Comparison of ENCODE assay signal across 10 mouse cellular contexts in the genomic region with DNA sequence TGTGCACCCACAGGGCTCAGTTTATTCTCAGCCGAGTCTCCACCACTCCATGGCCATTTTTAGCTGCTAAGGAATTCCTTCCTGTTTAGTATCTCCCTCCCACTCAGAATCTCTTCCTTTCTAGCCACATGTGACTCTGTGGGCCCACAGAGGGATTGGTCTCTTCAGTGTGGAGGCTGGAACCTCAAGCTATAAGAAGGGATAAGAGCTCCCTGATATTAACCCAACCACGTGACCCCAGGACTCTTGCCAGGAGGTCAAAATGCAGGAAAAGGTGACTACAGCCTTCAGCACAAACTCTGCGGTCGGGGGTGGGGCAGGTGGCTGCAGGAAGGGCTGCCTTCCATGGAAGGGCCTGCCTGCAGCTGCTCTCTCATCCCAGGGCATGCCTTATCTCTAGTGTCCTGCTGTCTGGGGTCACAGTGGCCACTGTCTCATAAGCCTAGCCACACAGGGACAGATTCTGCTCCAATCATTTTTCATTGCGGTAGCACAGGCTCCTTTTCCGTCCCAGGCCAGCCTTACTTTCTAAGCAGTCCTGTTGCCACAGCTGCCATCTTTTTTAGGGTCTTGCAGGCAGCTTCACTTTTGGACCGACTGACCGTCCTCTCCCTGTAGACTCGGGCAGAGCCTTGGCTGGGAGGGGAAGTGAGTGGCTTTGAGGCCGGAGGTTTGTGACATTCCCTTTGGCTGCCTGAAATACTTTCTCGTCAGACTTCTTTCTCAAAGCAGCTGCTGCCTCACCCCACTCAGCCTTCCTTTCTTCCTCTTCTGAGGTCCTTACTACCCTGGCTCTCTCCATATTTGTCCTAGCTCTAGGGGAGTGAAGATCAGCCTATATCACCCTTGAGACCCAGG. TPM values are rescaled to one million over a fixed set of nuclear protein-coding genes. Genes with fewer than 3 reads are reported as not detected.
DNase-seq lines count a peak whose midpoint lies in the region; ATAC-seq lines count a peak whose summit lies in the region.
"Had no signal": no experiment of that assay in that cellular context is flagged by ENCODE, and none has a peak within 500 bp of the region (broad histone marks: within the 10 kb centered on the region; RNA-seq: fewer than 3 reads in every experiment).

No protein-coding gene starts in this region.

- peaks cover 14% of the 10 kb centered on the region; the same call in 1 of the 2 replicates for H3K27me3 ChIP-seq in liver, embryonic 12.5 days (replicated peaks)

- H3K4me2 ChIP-seq in liver, embryonic 12.5 days = peak overlapping the region; percentile 8; the same call in 1 of the 2 replicates

- peak; percentile 88 for ATAC-seq in frontal cortex, adult (ENCODE audit: low TSS enrichment)
- ATAC-seq in liver, embryonic 12.5 days = peak; percentile 50; the same call in 1 of the 2 replicates
- no peak; the same call in 1 of the 2 replicates for ATAC-seq in erythroblast, adult 5-6 weeks (replicated peaks; ENCODE audit: low FRiP score, poor library complexity, severe bottlenecking)
- ATAC-seq: activated CD4-positive, CD25-positive, alpha-beta regulatory T cell, adult 4 months had no signal

- no peaks in the 10 kb centered on the region for H3K9me3 ChIP-seq in liver, embryonic 12.5 days (replicated peaks)

- no peak overlapping the region for H3K4me3 ChIP-seq in liver, embryonic 12.5 days

- no peak overlapping the region for H3K27ac ChIP-seq in liver, embryonic 12.5 days

- H3K4me1 ChIP-seq in liver, embryonic 12.5 days = peaks cover 40% of the 10 kb centered on the region

- 12% methylated on average over 11 of the region's 11 CpGs for WGBS in liver, embryonic 12.5 days (ENCODE audit: insufficient replicate concordance)

- no peak overlapping the region; the same call in 1 of the 2 replicates for H3K9ac ChIP-seq in liver, embryonic 12.5 days

- no peaks in the 10 kb centered on the region for H3K36me3 ChIP-seq in liver, embryonic 12.5 days

- DNase-seq in frontal cortex, postnatal 25 days (ENCODE audit: low spot score in 2 of 2) = no peak
- peak; percentile 16 for DNase-seq in right cerebral cortex, postnatal 25 days
- DNase-seq in right cerebral cortex, postnatal 10 days (ENCODE audit: low spot score in 2 of 2) = no peak
- no peak for DNase-seq in testis, postnatal 14 days (ENCODE audit: low spot score)
- no peak for DNase-seq in gastrocnemius, postnatal 4 days (ENCODE audit: low spot score in 2 of 2)
- DNase-seq: cerebellum, postnatal 25 days had no signal

RNA-seq across cellular contexts. Expression of gene Gadd45g, which starts 35.0 kb away (rescaled TPM):
- 22.2 and 23.3 TPM in 2 replicates for polyA plus RNA-seq in liver, embryonic 12.5 days (2016; fragmentation: Nextera tagmentation; extraction: Ambion mirVana)
- total RNA-seq in erythroblast, adult 5-6 weeks (2015; ENCODE audit: low replicate concordance) = not detected in 2 replicates
- 1.2 and 4.2 TPM in 2 replicates for total RNA-seq in erythroblast, adult 5-6 weeks (2017; ENCODE audit: low replicate concordance)
- 10 to 100 TPM; 11.6 to 13.3 TPM for total RNA-seq in gastrocnemius, postnatal 4 days (2021)
